15 mouse cellular contexts compared by ENCODE assay signal in the genomic region with DNA sequence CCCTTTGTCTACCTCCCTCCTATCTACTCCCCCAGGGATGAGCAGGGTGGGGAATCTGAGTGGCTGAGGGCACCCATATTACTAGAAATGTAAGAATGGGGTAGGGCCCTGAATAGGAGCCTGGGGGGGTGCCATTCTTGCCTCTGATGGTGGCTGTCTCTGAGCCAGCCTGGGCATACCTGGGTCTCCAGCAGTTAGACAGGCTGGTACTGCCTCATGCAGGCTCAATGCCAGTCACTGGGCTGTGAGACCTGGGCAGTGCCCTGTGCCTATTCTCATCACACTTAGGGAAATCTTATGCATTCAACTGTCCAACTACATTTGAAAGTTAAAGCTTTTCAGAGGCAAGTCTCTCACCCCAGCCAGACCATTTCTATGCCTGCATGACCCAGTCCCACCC. TPM values are rescaled to one million over a fixed set of nuclear protein-coding genes. Genes with fewer than 3 reads are reported as not detected.
A peak's percentile ranks its signal among the peaks of the same experiment; 100 is the strongest.
DNase-seq lines count a peak whose midpoint lies in the region; ATAC-seq lines count a peak whose summit lies in the region.
"Had no signal": no experiment of that assay in that cellular context is flagged by ENCODE, and none has a peak within 500 bp of the region (broad histone marks: within the 10 kb centered on the region; RNA-seq: fewer than 3 reads in every experiment).

No protein-coding gene starts in this region.

- no peak overlapping the region for H3K4me2 ChIP-seq in forebrain, embryonic 12.5 days
- no peak overlapping the region for H3K4me2 ChIP-seq in forebrain, embryonic 11.5 days (ENCODE audit: low read depth, low read length, severe bottlenecking)
- H3K4me2 ChIP-seq in neural tube, embryonic 11.5 days (ENCODE audit: low read depth): no peak overlapping the region
- no peak overlapping the region for H3K4me2 ChIP-seq in midbrain, embryonic 13.5 days (replicated peaks)
- H3K4me2 ChIP-seq: lung, embryonic 15.5 days had no signal

- no peaks in the 10 kb centered on the region; the same call in 1 of the 2 replicates for H3K27me3 ChIP-seq in forebrain, embryonic 12.5 days
- no peaks in the 10 kb centered on the region for H3K27me3 ChIP-seq in forebrain, embryonic 11.5 days (ENCODE audit: control insufficient read depth, insufficient read depth, low read length)
- no peaks in the 10 kb centered on the region for H3K27me3 ChIP-seq in neural tube, embryonic 11.5 days (ENCODE audit: control insufficient read depth, insufficient read depth, low read length)
- no peaks in the 10 kb centered on the region for H3K27me3 ChIP-seq in midbrain, embryonic 13.5 days
- H3K27me3 ChIP-seq: lung, embryonic 15.5 days had no signal

- peak overlapping the region; percentile 71 for H3K27ac ChIP-seq in forebrain, embryonic 12.5 days
- no peak overlapping the region for H3K27ac ChIP-seq in forebrain, embryonic 11.5 days (ENCODE audit: low read depth, low read length)
- H3K27ac ChIP-seq in neural tube, embryonic 11.5 days (ENCODE audit: low read depth, low read length): peak overlapping the region; percentile 67; the same call in 1 of the 2 replicates
- H3K27ac ChIP-seq in midbrain, embryonic 13.5 days: peak overlapping the region; percentile 91
- H3K27ac ChIP-seq: lung, embryonic 15.5 days had no signal

- no peak overlapping the region for H3K9ac ChIP-seq in forebrain, embryonic 12.5 days
- H3K9ac ChIP-seq in forebrain, embryonic 11.5 days (ENCODE audit: low read length): no peak overlapping the region
- no peak overlapping the region for H3K9ac ChIP-seq in neural tube, embryonic 11.5 days (ENCODE audit: low read length)
- peak overlapping the region; percentile 37; the same call in 1 of the 2 replicates for H3K9ac ChIP-seq in midbrain, embryonic 13.5 days (replicated peaks)
- H3K9ac ChIP-seq: lung, embryonic 15.5 days had no signal

- no peak for DNase-seq in forebrain, embryonic 11.5 days (ENCODE audit: low spot score)
- no peak for DNase-seq in neural tube, embryonic 11.5 days (ENCODE audit: low spot score)
- DNase-seq in neural tube, embryonic 10.5 days (ENCODE audit: extremely low spot score, low spot score): no peak
- no peak for DNase-seq in thymus, postnatal 14 days
- DNase-seq in kidney, postnatal 25 days: no peak
- DNase-seq: adrenal gland, postnatal 36 days; heart, adult 11 months; heart, postnatal 14 days; kidney, postnatal 14 days; thymus, adult 18-20 months had no signal

- no peaks in the 10 kb centered on the region for H3K9me3 ChIP-seq in forebrain, embryonic 12.5 days
- H3K9me3 ChIP-seq in forebrain, embryonic 11.5 days (ENCODE audit: control insufficient read depth, low read length): no peaks in the 10 kb centered on the region
- no peaks in the 10 kb centered on the region for H3K9me3 ChIP-seq in neural tube, embryonic 11.5 days (ENCODE audit: control insufficient read depth, low read length)
- no peaks in the 10 kb centered on the region for H3K9me3 ChIP-seq in midbrain, embryonic 13.5 days
- H3K9me3 ChIP-seq: lung, embryonic 15.5 days had no signal

- no peak for ATAC-seq in forebrain, embryonic 12.5 days (ENCODE audit: low FRiP score)
- no peak for ATAC-seq in forebrain, embryonic 11.5 days (replicated peaks; ENCODE audit: low FRiP score)
- ATAC-seq in neural tube, embryonic 11.5 days (ENCODE audit: insufficient read depth, low FRiP score, low TSS enrichment): no peak
- no peak for ATAC-seq in midbrain, embryonic 13.5 days
- ATAC-seq: activated CD4-positive, CD25-positive, alpha-beta regulatory T cell, adult 4 months; intestine, embryonic 16.5 days had no signal

- H3K4me3 ChIP-seq in forebrain, embryonic 12.5 days (replicated peaks): no peak overlapping the region
- H3K4me3 ChIP-seq in forebrain, embryonic 11.5 days (ENCODE audit: low read depth, low read length): no peak overlapping the region
- H3K4me3 ChIP-seq in neural tube, embryonic 11.5 days (ENCODE audit: low read depth, low read length): no peak overlapping the region
- no peak overlapping the region for H3K4me3 ChIP-seq in midbrain, embryonic 13.5 days (replicated peaks)
- H3K4me3 ChIP-seq: lung, embryonic 15.5 days had no signal

- no peaks in the 10 kb centered on the region for H3K36me3 ChIP-seq in forebrain, embryonic 12.5 days (replicated peaks)
- H3K36me3 ChIP-seq in forebrain, embryonic 11.5 days (ENCODE audit: control insufficient read depth, insufficient read depth, low read length): no peaks in the 10 kb centered on the region
- H3K36me3 ChIP-seq in neural tube, embryonic 11.5 days (ENCODE audit: control insufficient read depth, insufficient read depth, low read length): no peaks in the 10 kb centered on the region
- no peaks in the 10 kb centered on the region for H3K36me3 ChIP-seq in midbrain, embryonic 13.5 days
- H3K36me3 ChIP-seq: lung, embryonic 15.5 days had no signal

- peaks cover 37% of the 10 kb centered on the region for H3K4me1 ChIP-seq in forebrain, embryonic 12.5 days
- H3K4me1 ChIP-seq in forebrain, embryonic 11.5 days (replicated peaks; ENCODE audit: control insufficient read depth, insufficient read depth, low read length): peaks cover 3% of the 10 kb centered on the region; the same call in 1 of the 2 replicates
- peaks cover 9% of the 10 kb centered on the region for H3K4me1 ChIP-seq in neural tube, embryonic 11.5 days (ENCODE audit: control insufficient read depth, insufficient read depth, low read length)
- peaks cover 48% of the 10 kb centered on the region for H3K4me1 ChIP-seq in midbrain, embryonic 13.5 days (replicated peaks)

RNA-seq across cellular contexts. Expression of a gene that starts 11.6 kb away (rescaled TPM):
- polyA plus RNA-seq in forebrain, embryonic 12.5 days (2016; fragmentation: Nextera tagmentation; extraction: Ambion mirVana): 34.2 and 35.1 TPM in 2 replicates
- polyA plus RNA-seq in forebrain, embryonic 11.5 days (2014; fragmentation: Nextera tagmentation; extraction: Ambion mirVana): 28.5 and 36.4 TPM in 2 replicates
- polyA plus RNA-seq in neural tube, embryonic 11.5 days (2014; fragmentation: Nextera tagmentation; extraction: Ambion mirVana): 28.5 and 31.4 TPM in 2 replicates
- 32.7 and 33.8 TPM in 2 replicates for polyA plus RNA-seq in midbrain, embryonic 13.5 days (2015; fragmentation: Nextera tagmentation; extraction: Ambion mirVana)

RNA-seq across cellular contexts. Expression of a gene that starts 46.9 kb away (rescaled TPM):
- polyA plus RNA-seq in forebrain, embryonic 12.5 days (2016; fragmentation: Nextera tagmentation; extraction: Ambion mirVana): 5.4 and 6.3 TPM in 2 replicates
- 6.2 and 7.7 TPM in 2 replicates for polyA plus RNA-seq in forebrain, embryonic 11.5 days (2014; fragmentation: Nextera tagmentation; extraction: Ambion mirVana)
- polyA plus RNA-seq in neural tube, embryonic 11.5 days (2014; fragmentation: Nextera tagmentation; extraction: Ambion mirVana): 6.9 and 7.3 TPM in 2 replicates
- 5.6 and 6.9 TPM in 2 replicates for polyA plus RNA-seq in midbrain, embryonic 13.5 days (2015; fragmentation: Nextera tagmentation; extraction: Ambion mirVana)
